Comparison of ENCODE assay signal across 12 mouse cellular contexts in genomic region chr19:3374028-3374427, GRCm38 (mm10). TPM values are rescaled to one million over a fixed set of nuclear protein-coding genes. Genes with fewer than 3 reads are reported as not detected.
A peak's percentile ranks its signal among the peaks of the same experiment; 100 is the strongest.
DNase-seq lines count a peak whose midpoint lies in the region; TF ChIP-seq lines count a peak whose summit lies in the region.
"Had no signal": no experiment of that assay in that cellular context is flagged by ENCODE, and none has a peak within 500 bp of the region (broad histone marks: within the 10 kb centered on the region; RNA-seq: fewer than 3 reads in every experiment).

No protein-coding gene starts in this region.

- H3K79me2 ChIP-seq in MEL (ENCODE audit: control insufficient read depth, insufficient read depth, low read length, poor library complexity), result no peaks in the 10 kb centered on the region

- H3K4me3 ChIP-seq in kidney, adult 2 months (ENCODE audit: insufficient read depth, low read depth, low read length), result no peak overlapping the region
- H3K4me3 ChIP-seq in MEL (ENCODE audit: control insufficient read depth in 1 of 2, insufficient read depth in 1 of 2, low read depth in 2 of 2, low read length in 2 of 2), result no peak overlapping the region
- no peak overlapping the region for H3K4me3 ChIP-seq in small intestine, adult 2 months (ENCODE audit: low read depth, low read length)
- H3K4me3 ChIP-seq: heart, embryonic 15.5 days had no signal

- H3K36me3 ChIP-seq in kidney, adult 2 months (ENCODE audit: control insufficient read depth, insufficient read depth, low read length), result peaks cover 14% of the 10 kb centered on the region
- peaks cover 0 to 2% of the 10 kb centered on the region in 2 experiments; a peak in 1 of 4 replicates for H3K36me3 ChIP-seq in MEL (ENCODE audit: control insufficient read depth in 1 of 2, insufficient read depth in 2 of 2, low read length in 2 of 2)
- H3K36me3 ChIP-seq in small intestine, adult 2 months (ENCODE audit: control insufficient read depth, insufficient read depth, low read length), result peaks cover 78% of the 10 kb centered on the region

- TF ChIP-seq EP300 in MEL (IDR thresholded peaks at IDR 0.05; ENCODE audit: low read depth in 1 of 2, low read length in 2 of 2), result no peak

- WGBS in kidney, adult 2 months, result 63% methylated on average over 2 of the region's 2 CpGs
- WGBS in small intestine, adult 2 months, result 50% methylated on average over 2 of the region's 2 CpGs

- no peak overlapping the region for H3K9ac ChIP-seq in MEL (ENCODE audit: control insufficient read depth, low read depth, low read length, poor library complexity, severe bottlenecking)
- H3K9ac ChIP-seq: heart, embryonic 15.5 days had no signal

- H3K9me3 ChIP-seq in MEL (replicated peaks; ENCODE audit: insufficient read depth, low read length), result no peaks in the 10 kb centered on the region
- H3K9me3 ChIP-seq: heart, embryonic 15.5 days had no signal

- no peaks in the 10 kb centered on the region for H3K4me1 ChIP-seq in kidney, adult 2 months (ENCODE audit: control insufficient read depth, insufficient read depth, low read length)
- peaks cover 3 to 9% of the 10 kb centered on the region in 2 experiments for H3K4me1 ChIP-seq in MEL (ENCODE audit: control insufficient read depth in 1 of 2, insufficient read depth in 2 of 2, low read length in 2 of 2)
- peaks cover 10% of the 10 kb centered on the region; the same call in 1 of the 2 replicates for H3K4me1 ChIP-seq in small intestine, adult 2 months (ENCODE audit: control insufficient read depth, insufficient read depth, insufficient read length, low read length)

- no peak overlapping the region for H3K27ac ChIP-seq in kidney, adult 2 months (ENCODE audit: insufficient read depth, low read depth, low read length)
- no peak overlapping the region for H3K27ac ChIP-seq in MEL (ENCODE audit: control insufficient read depth, low read depth, low read length)
- no peak overlapping the region for H3K27ac ChIP-seq in small intestine, adult 2 months (ENCODE audit: insufficient read depth, low read depth, low read length)
- H3K27ac ChIP-seq: heart, embryonic 15.5 days; macrophage had no signal

- no peak for DNase-seq in kidney, adult 2 months
- no peak for DNase-seq in kidney, postnatal 14 days
- peak; percentile 13 for DNase-seq in thymus, postnatal 14 days
- DNase-seq in thymus, adult 18-20 months, result no peak
- peak; percentile 53 for DNase-seq in MEL (ENCODE audit: low read depth, low spot score)
- DNase-seq in gastrocnemius, postnatal 25 days, result no peak
- no peak for DNase-seq in frontal cortex, postnatal 36 days (ENCODE audit: low spot score in 2 of 2)
- DNase-seq: cerebellum, postnatal 36 days had no signal

- no peaks in the 10 kb centered on the region for H3K27me3 ChIP-seq in kidney, adult 2 months (replicated peaks; ENCODE audit: control insufficient read depth, insufficient read depth, low read length)
- H3K27me3 ChIP-seq in MEL (ENCODE audit: control insufficient read depth in 1 of 2, insufficient read depth in 2 of 2, low read length in 2 of 2), result no peaks in the 10 kb centered on the region
- H3K27me3 ChIP-seq in small intestine, adult 2 months (ENCODE audit: control insufficient read depth, insufficient read depth, low read length), result no peaks in the 10 kb centered on the region
- H3K27me3 ChIP-seq: heart, embryonic 15.5 days had no signal

- TF ChIP-seq RAD21 in MEL (IDR thresholded peaks at IDR 0.05; ENCODE audit: low read depth, low read length), result peak; percentile 15

- TF ChIP-seq POLR2A in kidney, adult 2 months (IDR thresholded peaks at IDR 0.05; ENCODE audit: low read depth, low read length), result no peak
- TF ChIP-seq POLR2A in MEL (IDR thresholded peaks at IDR 0.05; ENCODE audit: control insufficient read depth in 1 of 2, insufficient read depth in 1 of 2, low read depth in 1 of 2, low read length in 2 of 2, poor library complexity in 1 of 2), result no peak
- no peak for TF ChIP-seq POLR2A in small intestine, adult 2 months (IDR thresholded peaks at IDR 0.05; ENCODE audit: low read depth, low read length)

- peak; percentile 47 for TF ChIP-seq CTCF in kidney, adult 2 months (conservative IDR thresholded peaks at IDR 0.05; ENCODE audit: insufficient read depth, insufficient read length, low read depth, low read length)
- TF ChIP-seq CTCF in MEL (IDR thresholded peaks at IDR 0.05 in 2 of 3, conservative IDR thresholded peaks at IDR 0.05 in 1 of 3; ENCODE audit: control insufficient read depth in 1 of 3, insufficient read depth in 1 of 3, low read depth in 2 of 3, low read length in 3 of 3, poor library complexity in 1 of 3, severe bottlenecking in 1 of 3), result peak; percentile 31 to 50 (median 41)
- peak; percentile 30; the same call in 1 of the 2 replicates for TF ChIP-seq CTCF in small intestine, adult 2 months (IDR thresholded peaks at IDR 0.05; ENCODE audit: extremely low read depth, insufficient read length, insufficient replicate concordance, low read depth, low read length)

TF ChIP-seq in MEL, 35 proteins besides CTCF, POLR2A, EP300 and RAD21:
- no peak for TF ChIP-seq SIN3A (IDR thresholded peaks at IDR 0.05; ENCODE audit: low read length)
- TF ChIP-seq SMC3 (IDR thresholded peaks at IDR 0.05; ENCODE audit: low read depth, low read length), result peak; percentile 19; the same call in 1 of the 2 replicates
TF ChIP-seq in MEL: peak in this region for 1.

RNA-seq across cellular contexts. Expression of gene Tesmin, which starts 14.6 kb away (rescaled TPM):
- 0.24 and 0.25 TPM in 2 replicates for polyA plus RNA-seq in kidney, adult 2 months (2012; rRNA removed)
- total RNA-seq in MEL (2012; rRNA removed), result 1.1 and 2.1 TPM in 2 replicates
- polyA plus RNA-seq in MEL (2012; ENCODE audit: insufficient read depth in 1 of 2, insufficient read length in 2 of 2, low read depth in 1 of 2, low replicate concordance in 2 of 2, missing spikeins in 1 of 2), result 1 to 10 TPM in 1 of 2 experiments, not detected in 1; 2.2 TPM
- 0.10 and 0.42 TPM in 2 replicates for polyA plus RNA-seq in small intestine, adult 2 months (2012; rRNA removed)
- under 1 TPM; 0.43 to 0.80 TPM for total RNA-seq in gastrocnemius, postnatal 25 days (2021)
- polyA plus RNA-seq: inflammation-experienced regulatory T-cells, adult 6 months had no signal

RNA-seq across cellular contexts. Expression of gene Gal, which starts 40.3 kb away (rescaled TPM):
- polyA plus RNA-seq in kidney, adult 2 months (2012; rRNA removed), result 0.14 and 0.78 TPM in 2 replicates
- not detected in 2 replicates for total RNA-seq in MEL (2012; rRNA removed)
- polyA plus RNA-seq in MEL (2012; ENCODE audit: insufficient read depth in 1 of 2, insufficient read length in 2 of 2, low read depth in 1 of 2, low replicate concordance in 2 of 2, missing spikeins in 1 of 2), result not detected
- 12.3 and 200 TPM in 2 replicates for polyA plus RNA-seq in small intestine, adult 2 months (2012; rRNA removed)
- total RNA-seq in gastrocnemius, postnatal 25 days (2021), result under 1 TPM; 0.49 to 0.72 TPM
- polyA plus RNA-seq: macrophage had no signal

RNA-seq across cellular contexts. Expression of gene Cpt1a, which starts 51.9 kb away (rescaled TPM):
- 232 and 272 TPM in 2 replicates for polyA plus RNA-seq in kidney, adult 2 months (2012; rRNA removed)
- total RNA-seq in MEL (2012; rRNA removed), result 16.1 and 16.2 TPM in 2 replicates
- 10 to 100 TPM in 1 of 2 experiments, not detected in 1; 40.4 TPM for polyA plus RNA-seq in MEL (2012; ENCODE audit: insufficient read depth in 1 of 2, insufficient read length in 2 of 2, low read depth in 1 of 2, low replicate concordance in 2 of 2, missing spikeins in 1 of 2)
- 40.5 and 92.1 TPM in 2 replicates for polyA plus RNA-seq in small intestine, adult 2 months (2012; rRNA removed)
- 10 to 100 TPM; 13.8 to 14.3 TPM for total RNA-seq in gastrocnemius, postnatal 25 days (2021)

Comparison
In these comparisons a context has a peak if more than half of its experiments do, and no peak if none do; other contexts are left out.
1. DNase-seq: peak in thymus, postnatal 14 days (single experiment) and MEL (single experiment); none in kidney, adult 2 months (single experiment), kidney, postnatal 14 days (single experiment), thymus, adult 18-20 months (0 of 2), gastrocnemius, postnatal 25 days (single experiment) and frontal cortex, postnatal 36 days (0 of 2).
2. Peak in every context shown above with its lines, with median percentiles within 50 percentile points of each other: CTCF ChIP-seq.